Mouse (Mus musculus): ENCODE measurements around the gene Gm16253. TPM values are rescaled to one million over a fixed set of nuclear protein-coding genes. Genes with fewer than 3 reads are reported as not detected.

Gm16253 gene
- total RNA-seq, 2 experiments from 2014 or later: not detected

Other genes with a start within 250 kb of the Gm16253 start
- gene BC107364, start 124.7 kb upstream of the Gm16253 start, total RNA-seq (2014; fragmentation: Nextera tagmentation): not detected in 2 replicates
- not detected in 2 replicates for gene BC107364, start 124.7 kb upstream of the Gm16253 start, total RNA-seq (2017)
- gene Hfe2, start 51.8 kb upstream of the Gm16253 start, total RNA-seq (2014; fragmentation: Nextera tagmentation): not detected in 2 replicates
- not detected in 2 replicates for gene Hfe2, start 51.8 kb upstream of the Gm16253 start, total RNA-seq (2017)
- gene Txnip, start 19.0 kb upstream of the Gm16253 start, total RNA-seq (2014; fragmentation: Nextera tagmentation): 80.1 and 110 TPM in 2 replicates
- 79.0 and 80.5 TPM in 2 replicates for gene Txnip, start 19.0 kb upstream of the Gm16253 start, total RNA-seq (2017)
- gene Polr3gl, start 17.2 kb downstream of the Gm16253 start, total RNA-seq (2014; fragmentation: Nextera tagmentation): 15.6 and 43.7 TPM in 2 replicates
- 50.5 and 57.8 TPM in 2 replicates for gene Polr3gl, start 17.2 kb downstream of the Gm16253 start, total RNA-seq (2017)
- not detected in 2 replicates for gene Ankrd34a, start 19.7 kb downstream of the Gm16253 start, total RNA-seq (2014; fragmentation: Nextera tagmentation)
- gene Ankrd34a, start 19.7 kb downstream of the Gm16253 start, total RNA-seq (2017): not detected in 2 replicates
- 2.2 and 2.3 TPM in 2 replicates for gene Lix1l, start 24.2 kb downstream of the Gm16253 start, total RNA-seq (2014; fragmentation: Nextera tagmentation)
- 1.7 and 2.1 TPM in 2 replicates for gene Lix1l, start 24.2 kb downstream of the Gm16253 start, total RNA-seq (2017)
- gene Rbm8a, start 52.9 kb downstream of the Gm16253 start, total RNA-seq (2014; fragmentation: Nextera tagmentation): 112 and 120 TPM in 2 replicates
- gene Rbm8a, start 52.9 kb downstream of the Gm16253 start, total RNA-seq (2017): 64.5 and 64.7 TPM in 2 replicates
- 23.6 and 41.6 TPM in 2 replicates for gene Pex11b, start 58.4 kb downstream of the Gm16253 start, total RNA-seq (2014; fragmentation: Nextera tagmentation)
- gene Pex11b, start 58.4 kb downstream of the Gm16253 start, total RNA-seq (2017): 14.5 and 20.1 TPM in 2 replicates
- gene Gm42957, start 58.5 kb downstream of the Gm16253 start, total RNA-seq (2014; fragmentation: Nextera tagmentation): 0.15 TPM in 1 of 2 replicates, not detected in the other
- not detected in 2 replicates for gene Gm42957, start 58.5 kb downstream of the Gm16253 start, total RNA-seq (2017)
- 1.3 TPM in 1 of 2 replicates, not detected in the other for gene Itga10, start 68.6 kb downstream of the Gm16253 start, total RNA-seq (2014; fragmentation: Nextera tagmentation)
- gene Itga10, start 68.6 kb downstream of the Gm16253 start, total RNA-seq (2017): 0.34 TPM in 1 of 2 replicates, not detected in the other
- gene Ankrd35, start 93.1 kb downstream of the Gm16253 start, total RNA-seq (2014; fragmentation: Nextera tagmentation): not detected in 2 replicates
- not detected in 2 replicates for gene Ankrd35, start 93.1 kb downstream of the Gm16253 start, total RNA-seq (2017)
- 8.1 and 14.4 TPM in 2 replicates for gene Pias3, start 119.4 kb downstream of the Gm16253 start, total RNA-seq (2014; fragmentation: Nextera tagmentation)
- gene Pias3, start 119.4 kb downstream of the Gm16253 start, total RNA-seq (2017): 3.3 and 8.2 TPM in 2 replicates
- not detected in 2 replicates for gene Nudt17, start 131.6 kb downstream of the Gm16253 start, total RNA-seq (2014; fragmentation: Nextera tagmentation)
- gene Nudt17, start 131.6 kb downstream of the Gm16253 start, total RNA-seq (2017): 0.31 TPM in 1 of 2 replicates, not detected in the other
- gene Polr3c, start 150.6 kb downstream of the Gm16253 start, total RNA-seq (2014; fragmentation: Nextera tagmentation): 30.8 and 38.8 TPM in 2 replicates
- 22.4 and 22.5 TPM in 2 replicates for gene Polr3c, start 150.6 kb downstream of the Gm16253 start, total RNA-seq (2017)
- 41.1 and 65.6 TPM in 2 replicates for gene Rnf115, start 150.7 kb downstream of the Gm16253 start, total RNA-seq (2014; fragmentation: Nextera tagmentation)
- gene Rnf115, start 150.7 kb downstream of the Gm16253 start, total RNA-seq (2017): 55.3 and 71.5 TPM in 2 replicates

Data from granulocyte monocyte progenitor cell, adult 5-6 weeks (primary cell).